Mouse (Mus musculus) E14TG2a.4 (cell line): ENCODE results near the gene Tnip1.
A peak's percentile ranks its signal among the peaks of the same experiment; 100 is the strongest.

Experiments used
- H3K27me3 ChIP-seq: 2 replicates; pipeline ENCODE4 v1.6.1; 2014; ENCODE audit warnings: low read length, control low read depth; ENCODE audit not compliant: insufficient read depth
- H3K36me3 ChIP-seq: 2 replicates; pipeline ENCODE4 v1.6.1; 2014; ENCODE audit warnings: low read length, control low read depth; ENCODE audit not compliant: insufficient read depth
- H3K4me1 ChIP-seq: replicated peaks from 2 replicates; pipeline ENCODE4 v1.6.1; 2014; ENCODE audit warnings: low read depth, low read length, control low read depth
- H3K4me3 ChIP-seq: replicated peaks from 2 replicates; pipeline ENCODE4 v1.5.1; 2014; ENCODE audit warnings: mild to moderate bottlenecking, low read length
- H3K9me3 ChIP-seq: 2 replicates; pipeline ENCODE4 v1.6.1; 2014; ENCODE audit warnings: low read length, control low read depth
- CTCF ChIP-seq: conservative IDR thresholded peaks from 2 replicates; pipeline ENCODE4 v1.5.1; 2014; ENCODE audit warnings: low read length
- NANOG ChIP-seq: IDR thresholded peaks from 2 replicates; pipeline ENCODE4 v1.6.1; 2014; ENCODE audit warnings: borderline replicate concordance, low read length, mixed read lengths
- POU5F1 ChIP-seq: IDR thresholded peaks from 2 replicates; pipeline ENCODE4 v1.6.1; 2014; ENCODE audit warnings: low read length, borderline replicate concordance

Tnip1 gene

GRCm38 (mm10) chr11:54975756-54976155 lies 13.0 kb upstream of the Tnip1 start:
- no peaks in the 10 kb centered on the region for H3K27me3 ChIP-seq
- peaks cover 84% of the 10 kb centered on the region for H3K4me1 ChIP-seq
- no peak overlapping the region for H3K4me3 ChIP-seq
- no peaks in the 10 kb centered on the region for H3K9me3 ChIP-seq
- peaks cover 30% of the 10 kb centered on the region for H3K36me3 ChIP-seq
- TF ChIP-seq NANOG: no peak
- no peak for TF ChIP-seq POU5F1
- no peak for TF ChIP-seq CTCF

GRCm38 (mm10) chr11:54975340-54975739 lies 12.6 kb upstream of the Tnip1 start:
- Histone ChIP-seq H3K27me3 (no peaks in the 10 kb centered on the region), H3K9me3 (no peaks in the 10 kb centered on the region), H3K4me1 (peaks cover 88% of the 10 kb centered on the region), H3K36me3 (peaks cover 26% of the 10 kb centered on the region), H3K4me3 (no peak overlapping the region)
- TF ChIP-seq POU5F1: no peak
- TF ChIP-seq CTCF: no peak
- TF ChIP-seq NANOG: no peak

- H3K9me3 ChIP-seq: no peaks in the 10 kb centered on the region
- peaks cover 82% of the 10 kb centered on the region for H3K4me1 ChIP-seq
- TF ChIP-seq CTCF: no peak
- TF ChIP-seq NANOG: no peak
- TF ChIP-seq POU5F1: no peak
- no peak overlapping the region for H3K4me3 ChIP-seq
- peaks cover 19% of the 10 kb centered on the region for H3K36me3 ChIP-seq
- no peaks in the 10 kb centered on the region for H3K27me3 ChIP-seq
Measured at GRCm38 (mm10) chr11:54974639-54975038, 11.9 kb upstream of the Tnip1 start.

- Histone ChIP-seq H3K4me1 (peaks cover 77% of the 10 kb centered on the region), H3K27me3 (no peaks in the 10 kb centered on the region), H3K9me3 (no peaks in the 10 kb centered on the region), H3K36me3 (peaks cover 9% of the 10 kb centered on the region), H3K4me3 (peak overlapping the region; percentile 43)
- no peak for TF ChIP-seq POU5F1
Measured at GRCm38 (mm10) chr11:54973481-54974212, 10.9 kb upstream of the Tnip1 start.

- TF ChIP-seq POU5F1 (no peak), CTCF (no peak), NANOG (no peak)
- Histone ChIP-seq H3K4me3 (peak overlapping the region; percentile 43), H3K9me3 (no peaks in the 10 kb centered on the region), H3K36me3 (peaks cover 1% of the 10 kb centered on the region), H3K27me3 (no peaks in the 10 kb centered on the region), H3K4me1 (peaks cover 72% of the 10 kb centered on the region)
Measured at GRCm38 (mm10) chr11:54972789-54973188, 10.1 kb upstream of the Tnip1 start.

- no peaks in the 10 kb centered on the region for H3K27me3 ChIP-seq
- no peak for TF ChIP-seq POU5F1
- no peak for TF ChIP-seq CTCF
- TF ChIP-seq NANOG: no peak
- H3K36me3 ChIP-seq: no peaks in the 10 kb centered on the region
- H3K9me3 ChIP-seq: no peaks in the 10 kb centered on the region
- H3K4me3 ChIP-seq: peak overlapping the region; percentile 5; the same call in 1 of the 2 replicates
- H3K4me1 ChIP-seq: peaks cover 67% of the 10 kb centered on the region
Measured at GRCm38 (mm10) chr11:54972049-54972723, 9.5 kb upstream of the Tnip1 start.

- Histone ChIP-seq H3K36me3 (no peaks in the 10 kb centered on the region), H3K9me3 (no peaks in the 10 kb centered on the region), H3K27me3 (no peaks in the 10 kb centered on the region), H3K4me1 (peaks cover 63% of the 10 kb centered on the region), H3K4me3 (no peak overlapping the region)
- TF ChIP-seq POU5F1: no peak
- TF ChIP-seq CTCF: no peak
- peak; percentile 91 for TF ChIP-seq NANOG
Measured at GRCm38 (mm10) chr11:54971365-54972048, 8.8 kb upstream of the Tnip1 start.

- Histone ChIP-seq H3K4me3 (no peak overlapping the region), H3K36me3 (no peaks in the 10 kb centered on the region), H3K4me1 (peaks cover 51% of the 10 kb centered on the region), H3K27me3 (no peaks in the 10 kb centered on the region), H3K9me3 (no peaks in the 10 kb centered on the region)
- no peak for TF ChIP-seq NANOG
- no peak for TF ChIP-seq CTCF
- no peak for TF ChIP-seq POU5F1
Measured at GRCm38 (mm10) chr11:54965234-54965633, 2.5 kb upstream of the Tnip1 start.
